Mouse (Mus musculus): Measurements from ENCODE around the gene Rbks. TPM values are rescaled to one million over a fixed set of nuclear protein-coding genes. Genes with fewer than 3 reads are reported as not detected.

Rbks gene
- polyA plus RNA-seq, 1 experiment: 4.2 TPM

GRCm38 (mm10) chr5:31713280-31713711, 15.9 kb upstream of the Rbks start:
- TF ChIP-seq POLR2A (IDR thresholded peaks at IDR 0.05; ENCODE audit: extremely low read depth, insufficient read depth, low read length) (no peak), CTCF (IDR thresholded peaks at IDR 0.05; ENCODE audit: extremely low read depth, insufficient read depth, low read length) (no peak)
- no peak overlapping the region for H3K4me3 ChIP-seq (ENCODE audit: insufficient read depth, low read length)
- H3K27ac ChIP-seq (ENCODE audit: insufficient read depth, low read length): no peak overlapping the region
- no peaks in the 10 kb centered on the region for H3K4me1 ChIP-seq (ENCODE audit: control insufficient read depth, insufficient read depth, low read length)

DNA sequence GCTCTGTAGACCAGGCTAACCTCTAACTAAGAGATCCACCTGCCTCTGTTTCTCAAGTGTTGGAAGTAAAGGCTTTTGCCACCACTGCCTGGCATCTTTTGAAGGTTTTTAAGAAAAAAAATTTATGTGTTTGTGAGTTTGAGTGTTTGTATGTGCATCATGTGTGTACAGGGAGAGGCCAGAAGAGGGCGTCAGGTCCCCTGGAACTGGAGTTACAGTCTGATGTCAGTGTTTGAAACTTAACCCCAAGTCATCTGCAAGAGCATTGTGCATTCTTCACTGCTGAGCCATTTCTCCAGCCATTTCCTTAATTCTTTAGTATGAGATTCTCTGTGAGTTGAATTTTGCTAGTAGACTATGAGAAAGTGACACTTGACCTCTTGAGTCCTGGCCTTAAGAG, 12.0 kb upstream of the Rbks start:
- TF ChIP-seq CTCF (IDR thresholded peaks at IDR 0.05; ENCODE audit: extremely low read depth, insufficient read depth, low read length) (0 out of 2 replicates have a peak, but pooled peaks have one; percentile 14), POLR2A (IDR thresholded peaks at IDR 0.05; ENCODE audit: extremely low read depth, insufficient read depth, low read length) (no peak)
- H3K27ac ChIP-seq (ENCODE audit: insufficient read depth, low read length): no peak overlapping the region

DNA sequence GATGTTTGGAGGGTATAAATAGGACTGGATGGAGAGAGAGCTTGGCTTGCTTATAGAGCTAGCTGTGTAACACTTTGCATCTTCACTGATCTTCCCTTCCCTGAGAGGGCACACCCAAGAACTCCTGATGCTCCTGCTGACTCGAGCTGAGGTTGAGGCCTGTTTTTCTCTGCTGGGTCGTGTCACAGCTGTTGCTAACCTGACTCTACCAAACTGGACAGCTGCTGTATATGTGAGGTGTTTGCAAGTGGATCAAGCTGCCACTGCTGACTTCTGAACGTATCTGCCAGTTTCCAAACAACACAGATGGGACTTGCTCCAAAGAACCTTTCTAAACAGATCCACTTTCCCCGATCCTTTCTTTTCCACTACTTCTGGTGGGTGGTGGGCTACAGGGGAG, 9.4 kb upstream of the Rbks start:
- no peak overlapping the region for H3K27ac ChIP-seq (ENCODE audit: insufficient read depth, low read length)
- TF ChIP-seq POLR2A (IDR thresholded peaks at IDR 0.05; ENCODE audit: extremely low read depth, insufficient read depth, low read length) (no peak), CTCF (IDR thresholded peaks at IDR 0.05; ENCODE audit: extremely low read depth, insufficient read depth, low read length) (no peak)
- no peaks in the 10 kb centered on the region for H3K4me1 ChIP-seq (ENCODE audit: control insufficient read depth, insufficient read depth, low read length)
- no peak overlapping the region for H3K4me3 ChIP-seq (ENCODE audit: insufficient read depth, low read length)

More for the DNA sequence above, 12.0 kb upstream of the Rbks start:
- H3K4me1 ChIP-seq (ENCODE audit: control insufficient read depth, insufficient read depth, low read length): no peaks in the 10 kb centered on the region
- H3K4me3 ChIP-seq (ENCODE audit: insufficient read depth, low read length): no peak overlapping the region

DNA sequence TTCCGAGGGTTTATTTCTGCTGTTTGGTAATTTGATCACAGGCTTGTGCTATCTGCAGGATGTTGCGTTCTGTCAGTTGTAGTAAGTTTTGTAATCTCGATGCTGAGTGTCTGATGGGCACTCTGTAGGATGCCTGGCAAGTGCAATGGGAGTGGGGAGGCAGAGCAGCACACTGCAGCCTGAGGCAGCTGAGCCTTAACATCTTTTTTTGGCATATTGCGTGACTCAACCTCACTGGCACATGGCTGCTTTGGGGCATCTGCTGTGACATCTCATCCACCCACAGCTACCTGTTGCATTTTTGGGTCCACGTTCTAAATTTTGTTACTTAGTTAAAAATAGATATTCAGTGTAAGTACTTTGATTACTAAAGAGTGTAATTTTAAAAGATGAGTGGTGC, 7.5 kb upstream of the Rbks start:
- no peak overlapping the region for H3K4me3 ChIP-seq (ENCODE audit: insufficient read depth, low read length)
- TF ChIP-seq CTCF (IDR thresholded peaks at IDR 0.05; ENCODE audit: extremely low read depth, insufficient read depth, low read length) (no peak), POLR2A (IDR thresholded peaks at IDR 0.05; ENCODE audit: extremely low read depth, insufficient read depth, low read length) (no peak)
- no peak overlapping the region for H3K27ac ChIP-seq (ENCODE audit: insufficient read depth, low read length)
- H3K4me1 ChIP-seq (ENCODE audit: control insufficient read depth, insufficient read depth, low read length): no peaks in the 10 kb centered on the region

DNA sequence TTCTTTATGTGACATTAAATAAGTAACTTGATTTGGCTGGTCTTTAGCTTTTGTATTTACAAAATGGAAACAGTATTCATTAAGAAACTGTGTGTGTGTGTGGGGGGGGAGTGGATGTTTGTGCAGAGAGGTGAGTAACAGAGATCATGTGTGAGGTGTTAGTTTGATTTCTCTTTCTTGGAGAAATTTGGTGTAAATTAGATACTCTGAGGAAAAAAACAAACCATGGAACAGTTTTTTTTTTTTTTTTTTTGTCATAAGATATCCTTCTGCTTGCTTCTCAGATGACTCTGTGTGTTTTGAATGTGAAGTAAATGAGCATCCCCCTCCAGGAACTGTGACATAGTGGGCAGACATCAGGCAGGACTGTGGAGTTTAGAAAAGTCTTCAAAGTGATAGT, 2.0 kb upstream of the Rbks start:
- Histone ChIP-seq H3K27ac (ENCODE audit: insufficient read depth, low read length) (no peak overlapping the region), H3K4me1 (ENCODE audit: control insufficient read depth, insufficient read depth, low read length) (peaks cover 3% of the 10 kb centered on the region)
- no peak for TF ChIP-seq POLR2A (IDR thresholded peaks at IDR 0.05; ENCODE audit: extremely low read depth, insufficient read depth, low read length)
- no peak for TF ChIP-seq CTCF (IDR thresholded peaks at IDR 0.05; ENCODE audit: extremely low read depth, insufficient read depth, low read length)

GRCm38 (mm10) chr5:31698931-31699330, 1.5 kb upstream of the Rbks start:
- Histone ChIP-seq H3K27ac (ENCODE audit: insufficient read depth, low read length) (no peak overlapping the region), H3K4me3 (ENCODE audit: insufficient read depth, low read length) (no peak overlapping the region)
- no peak for TF ChIP-seq CTCF (IDR thresholded peaks at IDR 0.05; ENCODE audit: extremely low read depth, insufficient read depth, low read length)
- no peak for TF ChIP-seq POLR2A (IDR thresholded peaks at IDR 0.05; ENCODE audit: extremely low read depth, insufficient read depth, low read length)

More for the DNA sequence above, 2.0 kb upstream of the Rbks start:
- H3K4me3 ChIP-seq (ENCODE audit: insufficient read depth, low read length): no peak overlapping the region

GRCm38 (mm10) chr5:31698297-31698726, 885 bp upstream of the Rbks start:
- Histone ChIP-seq H3K4me3 (ENCODE audit: insufficient read depth, low read length) (peak overlapping the region; percentile 88), H3K4me1 (ENCODE audit: control insufficient read depth, insufficient read depth, low read length) (peaks cover 3% of the 10 kb centered on the region), H3K27ac (ENCODE audit: insufficient read depth, low read length) (peak overlapping the region; percentile 97)
- no peak for TF ChIP-seq CTCF (IDR thresholded peaks at IDR 0.05; ENCODE audit: extremely low read depth, insufficient read depth, low read length)
- peak; percentile 46; the same call in 1 of the 2 replicates for TF ChIP-seq POLR2A (IDR thresholded peaks at IDR 0.05; ENCODE audit: extremely low read depth, insufficient read depth, low read length)

More at GRCm38 (mm10) chr5:31698931-31699330, 1.5 kb upstream of the Rbks start:
- peaks cover 3% of the 10 kb centered on the region for H3K4me1 ChIP-seq (ENCODE audit: control insufficient read depth, insufficient read depth, low read length)

DNA sequence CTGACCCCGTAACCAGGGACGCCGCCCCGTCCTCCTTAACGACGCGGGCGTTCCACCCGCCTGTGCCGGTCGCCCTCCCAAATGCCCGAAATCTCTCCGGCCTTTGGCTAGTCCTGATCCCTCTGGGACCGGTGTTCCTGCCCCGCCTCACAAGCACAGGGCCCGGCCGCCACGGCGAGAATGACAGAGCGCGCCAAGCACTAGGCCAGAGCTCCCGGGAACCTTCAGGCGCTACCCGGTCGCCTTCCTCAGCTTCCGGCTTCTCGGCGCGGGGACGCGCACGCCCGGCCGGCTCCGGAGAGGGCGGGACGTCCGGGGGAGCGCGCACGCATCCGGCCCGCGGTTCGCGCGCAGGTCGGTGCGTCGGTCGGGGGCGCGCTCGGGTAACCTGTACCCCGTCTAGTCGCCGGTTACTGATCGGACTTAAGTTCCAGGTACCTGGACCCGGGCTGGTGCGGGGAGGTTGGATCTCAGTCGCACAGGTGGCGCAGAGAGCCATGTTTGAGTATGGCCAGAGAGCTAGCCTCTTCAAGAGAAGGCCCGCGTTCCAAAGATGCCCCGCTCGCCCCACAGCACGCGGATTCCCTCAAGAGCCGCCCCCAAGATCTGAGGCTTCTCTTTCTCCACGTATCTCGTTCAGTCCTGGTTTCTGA, 343 bp upstream of the Rbks start, which contains the start of gene Babam2:
Gene Babam2, plus strand, starts transcription at position 41 of the 653 bp plus-strand sequence.
- Histone ChIP-seq H3K27ac (ENCODE audit: insufficient read depth, low read length) (peak within 1 kb of the TSS; percentile 97), H3K4me1 (ENCODE audit: control insufficient read depth, insufficient read depth, low read length) (peaks cover 3% of the 10 kb centered on the region), H3K4me3 (ENCODE audit: insufficient read depth, low read length) (peak within 1 kb of the TSS; percentile 88)
- TF ChIP-seq CTCF (IDR thresholded peaks at IDR 0.05; ENCODE audit: extremely low read depth, insufficient read depth, low read length): no peak
- peak; percentile 49; the same call in 1 of the 2 replicates for TF ChIP-seq POLR2A (IDR thresholded peaks at IDR 0.05; ENCODE audit: extremely low read depth, insufficient read depth, low read length)

GRCm38 (mm10) chr5:31693191-31693590, 4.2 kb downstream of the Rbks start:
- H3K27ac ChIP-seq (ENCODE audit: insufficient read depth, low read length): no peak overlapping the region
- H3K4me1 ChIP-seq (ENCODE audit: control insufficient read depth, insufficient read depth, low read length): peaks cover 7% of the 10 kb centered on the region
- no peak for TF ChIP-seq CTCF (IDR thresholded peaks at IDR 0.05; ENCODE audit: extremely low read depth, insufficient read depth, low read length)
- TF ChIP-seq POLR2A (IDR thresholded peaks at IDR 0.05; ENCODE audit: extremely low read depth, insufficient read depth, low read length): no peak
- no peak overlapping the region for H3K4me3 ChIP-seq (ENCODE audit: insufficient read depth, low read length)

- Histone ChIP-seq H3K27ac (ENCODE audit: insufficient read depth, low read length) (no peak overlapping the region), H3K4me3 (ENCODE audit: insufficient read depth, low read length) (no peak overlapping the region), H3K4me1 (ENCODE audit: control insufficient read depth, insufficient read depth, low read length) (peaks cover 4% of the 10 kb centered on the region; the same call in 1 of the 2 replicates)
- no peak for TF ChIP-seq POLR2A (IDR thresholded peaks at IDR 0.05; ENCODE audit: extremely low read depth, insufficient read depth, low read length)
- TF ChIP-seq CTCF (IDR thresholded peaks at IDR 0.05; ENCODE audit: extremely low read depth, insufficient read depth, low read length): no peak
These were observed 9.5 kb downstream of the Rbks start for GRCm38 (mm10) chr5:31687972-31688371.
